Mouse (Mus musculus): Measurements from ENCODE around the gene Cd164. TPM values are rescaled to one million over a fixed set of nuclear protein-coding genes. Genes with fewer than 3 reads are reported as not detected.

Gene Cd164
- polyA plus RNA-seq, 1 experiment from 2014 or later: 196 TPM

DNA sequence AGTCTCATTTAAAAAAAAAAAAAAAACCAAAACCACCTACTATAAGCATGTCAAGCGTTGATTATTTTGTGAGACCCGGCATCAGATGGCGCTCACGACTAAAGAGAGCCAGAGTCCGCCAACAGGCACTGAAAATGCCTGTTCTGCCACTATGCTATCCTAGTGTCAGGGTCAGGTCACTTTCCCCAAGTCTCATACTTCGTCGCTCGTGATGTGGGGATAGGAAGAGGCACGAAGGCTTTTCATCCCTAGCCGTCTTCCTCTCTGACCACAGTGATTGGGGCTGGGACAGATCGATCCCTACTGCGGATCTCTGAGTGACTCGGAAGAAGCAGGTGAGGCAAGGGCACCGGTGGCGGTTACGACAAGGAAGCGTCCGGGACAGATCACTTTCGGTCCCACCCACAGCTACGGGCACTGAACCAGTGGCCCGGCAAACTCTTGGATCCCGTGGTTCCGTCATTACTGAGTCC lies 670 bp upstream of the Cd164 start:
- peak overlapping the region; percentile 97 for H3K27ac ChIP-seq (ENCODE audit: low read length)
- no peaks in the 10 kb centered on the region for H3K27me3 ChIP-seq (ENCODE audit: control insufficient read depth, insufficient read depth, low read length)
- peak; percentile 51 for ATAC-seq (replicated peaks; ENCODE audit: extremely low read depth, insufficient read depth, low FRiP score)
- H3K9ac ChIP-seq (ENCODE audit: low read length): peak overlapping the region; percentile 100
- H3K4me1 ChIP-seq (ENCODE audit: control insufficient read depth, insufficient read depth, low read length): peaks cover 25% of the 10 kb centered on the region
- peak overlapping the region; percentile 93 for H3K4me2 ChIP-seq (ENCODE audit: low read depth, low read length)
- no peaks in the 10 kb centered on the region for H3K9me3 ChIP-seq (replicated peaks; ENCODE audit: control insufficient read depth, low read length)
- under 1% methylated on average over 23 of the region's 23 CpGs for WGBS
- peak overlapping the region; percentile 98 for H3K4me3 ChIP-seq (ENCODE audit: low read length)
- H3K36me3 ChIP-seq (ENCODE audit: control insufficient read depth, insufficient read depth): peaks cover 2% of the 10 kb centered on the region; the same call in 1 of the 2 replicates

DNA sequence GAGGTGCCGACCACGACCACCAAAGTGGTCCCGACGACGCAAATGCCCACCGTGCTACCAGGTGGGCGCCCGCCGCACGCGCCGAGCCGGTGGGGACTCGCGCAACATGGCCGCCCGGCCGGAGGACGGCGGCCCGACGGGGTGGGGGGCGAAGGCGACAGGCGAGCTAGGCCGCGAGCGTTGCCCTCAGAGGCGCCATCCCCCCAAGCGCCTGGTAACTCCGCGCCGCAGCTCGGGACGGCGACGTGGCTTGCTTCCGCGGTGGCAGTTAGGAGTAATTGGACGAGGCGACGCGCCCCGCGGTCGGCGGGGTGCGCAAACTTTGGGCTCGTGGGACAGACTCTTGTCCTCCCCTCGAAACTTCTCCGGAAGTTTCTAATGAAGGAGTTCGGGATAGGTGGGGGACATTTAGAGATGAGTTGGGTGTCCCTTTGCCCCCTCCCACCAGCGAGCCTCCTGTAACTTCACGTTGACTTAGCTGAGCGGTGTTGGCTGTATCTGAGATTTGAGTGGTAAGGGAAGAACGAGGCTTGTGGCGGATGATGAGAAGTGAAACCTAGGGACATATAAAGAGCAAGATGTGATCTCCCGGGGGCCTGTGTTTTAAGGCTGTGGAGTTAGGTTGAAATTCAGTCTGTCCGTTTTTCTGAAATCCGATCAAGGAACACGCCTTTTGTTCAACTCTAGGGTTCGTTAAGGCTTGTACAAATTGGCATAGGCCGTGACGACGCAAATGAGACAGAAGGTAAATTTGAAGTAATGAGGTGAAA lies 611 bp downstream of the Cd164 start:
- H3K36me3 ChIP-seq (ENCODE audit: control insufficient read depth, insufficient read depth): peaks cover 8% of the 10 kb centered on the region; the same call in 1 of the 2 replicates
- peak overlapping the region; percentile 93 for H3K4me2 ChIP-seq (ENCODE audit: low read depth, low read length)
- no peaks in the 10 kb centered on the region for H3K27me3 ChIP-seq (ENCODE audit: control insufficient read depth, insufficient read depth, low read length)
- peak; percentile 37 for ATAC-seq (replicated peaks; ENCODE audit: extremely low read depth, insufficient read depth, low FRiP score)
- H3K27ac ChIP-seq (ENCODE audit: low read length): peak overlapping the region; percentile 97
- WGBS: under 1% methylated on average over 65 of the region's 65 CpGs
- H3K9me3 ChIP-seq (replicated peaks; ENCODE audit: control insufficient read depth, low read length): no peaks in the 10 kb centered on the region
- H3K4me3 ChIP-seq (ENCODE audit: low read length): peak overlapping the region; percentile 98
- H3K4me1 ChIP-seq (ENCODE audit: control insufficient read depth, insufficient read depth, low read length): peaks cover 21% of the 10 kb centered on the region
- peak overlapping the region; percentile 100 for H3K9ac ChIP-seq (ENCODE audit: low read length)

DNA sequence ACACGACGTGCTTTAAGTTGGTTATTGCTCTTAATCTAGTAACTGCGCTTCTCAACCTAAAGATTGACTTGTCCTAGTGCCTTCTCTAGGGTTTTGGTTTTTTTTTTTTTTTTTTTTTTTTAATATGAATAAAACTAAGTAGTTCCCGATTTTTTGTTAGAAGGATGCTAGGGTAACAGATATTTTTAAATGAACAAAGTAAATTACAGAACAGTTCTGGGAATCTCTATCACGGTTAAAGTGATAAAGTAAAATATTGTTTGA lies 1.1 kb downstream of the Cd164 start:
- Histone ChIP-seq H3K36me3 (ENCODE audit: control insufficient read depth, insufficient read depth) (peaks cover 9% of the 10 kb centered on the region; the same call in 1 of the 2 replicates), H3K9ac (ENCODE audit: low read length) (peak overlapping the region; percentile 100), H3K27ac (ENCODE audit: low read length) (peak overlapping the region; percentile 97), H3K4me1 (ENCODE audit: control insufficient read depth, insufficient read depth, low read length) (peaks cover 21% of the 10 kb centered on the region), H3K9me3 (replicated peaks; ENCODE audit: control insufficient read depth, low read length) (no peaks in the 10 kb centered on the region), H3K4me2 (ENCODE audit: low read depth, low read length) (peak overlapping the region; percentile 93), H3K27me3 (ENCODE audit: control insufficient read depth, insufficient read depth, low read length) (no peaks in the 10 kb centered on the region), H3K4me3 (ENCODE audit: low read length) (peak overlapping the region; percentile 98)
- no peak for ATAC-seq (replicated peaks; ENCODE audit: extremely low read depth, insufficient read depth, low FRiP score)
- 2% methylated on average over 5 of the region's 5 CpGs for WGBS

DNA sequence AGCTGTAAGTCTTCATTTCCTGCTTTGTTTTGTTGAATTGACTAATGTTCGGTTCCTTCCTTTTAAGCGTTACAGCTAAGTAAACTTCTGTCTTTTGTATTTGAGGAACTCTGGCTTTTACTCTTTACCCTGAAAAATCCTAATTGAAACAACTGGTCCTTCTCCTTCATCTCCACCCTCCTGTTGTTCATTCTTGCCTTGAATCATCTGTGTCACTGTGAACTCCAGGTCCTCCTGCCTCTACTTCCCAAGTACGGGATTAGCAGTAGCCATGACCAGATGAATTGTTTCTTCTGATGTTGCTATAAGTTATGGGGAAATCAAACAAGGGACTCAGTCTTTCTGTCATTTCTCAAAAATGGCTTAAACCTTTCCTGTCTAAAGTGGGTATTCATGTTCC lies 4.2 kb downstream of the Cd164 start:
- Histone ChIP-seq H3K4me2 (ENCODE audit: low read depth, low read length) (no peak overlapping the region), H3K9me3 (replicated peaks; ENCODE audit: control insufficient read depth, low read length) (no peaks in the 10 kb centered on the region), H3K27me3 (ENCODE audit: control insufficient read depth, insufficient read depth, low read length) (no peaks in the 10 kb centered on the region), H3K4me1 (ENCODE audit: control insufficient read depth, insufficient read depth, low read length) (peaks cover 21% of the 10 kb centered on the region), H3K4me3 (ENCODE audit: low read length) (no peak overlapping the region), H3K36me3 (ENCODE audit: control insufficient read depth, insufficient read depth) (peaks cover 16% of the 10 kb centered on the region), H3K9ac (ENCODE audit: low read length) (no peak overlapping the region), H3K27ac (ENCODE audit: low read length) (no peak overlapping the region)
- ATAC-seq (replicated peaks; ENCODE audit: extremely low read depth, insufficient read depth, low FRiP score): no peak
- WGBS: 80% methylated on average over 3 of the region's 3 CpGs

DNA sequence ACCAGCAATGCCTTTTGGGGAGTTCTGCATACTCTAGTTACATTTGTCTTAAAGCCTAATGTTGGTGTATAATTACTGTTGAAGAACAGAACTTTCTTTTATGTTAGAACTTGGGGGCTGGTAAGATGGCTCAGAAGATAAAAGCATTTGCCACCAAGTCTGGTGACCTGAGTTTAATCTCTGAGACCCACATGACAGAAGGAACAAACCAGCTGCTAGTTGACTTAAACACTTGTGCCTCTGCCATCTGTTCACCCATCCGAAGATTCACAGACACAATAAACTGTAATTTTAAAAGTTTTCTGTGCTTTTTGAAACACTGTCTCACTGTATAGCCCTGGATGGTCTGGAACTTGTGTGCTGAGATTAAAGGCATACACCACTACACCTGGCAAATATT lies 6.5 kb downstream of the Cd164 start:
- Histone ChIP-seq H3K27me3 (ENCODE audit: control insufficient read depth, insufficient read depth, low read length) (no peaks in the 10 kb centered on the region), H3K27ac (ENCODE audit: low read length) (no peak overlapping the region), H3K4me1 (ENCODE audit: control insufficient read depth, insufficient read depth, low read length) (peaks cover 21% of the 10 kb centered on the region), H3K9ac (ENCODE audit: low read length) (no peak overlapping the region), H3K4me2 (ENCODE audit: low read depth, low read length) (no peak overlapping the region), H3K36me3 (ENCODE audit: control insufficient read depth, insufficient read depth) (peaks cover 29% of the 10 kb centered on the region), H3K4me3 (ENCODE audit: low read length) (no peak overlapping the region), H3K9me3 (replicated peaks; ENCODE audit: control insufficient read depth, low read length) (no peaks in the 10 kb centered on the region)
- ATAC-seq (replicated peaks; ENCODE audit: extremely low read depth, insufficient read depth, low FRiP score): no peak
- 75% methylated on average over 1 of the region's 1 CpGs for WGBS

DNA sequence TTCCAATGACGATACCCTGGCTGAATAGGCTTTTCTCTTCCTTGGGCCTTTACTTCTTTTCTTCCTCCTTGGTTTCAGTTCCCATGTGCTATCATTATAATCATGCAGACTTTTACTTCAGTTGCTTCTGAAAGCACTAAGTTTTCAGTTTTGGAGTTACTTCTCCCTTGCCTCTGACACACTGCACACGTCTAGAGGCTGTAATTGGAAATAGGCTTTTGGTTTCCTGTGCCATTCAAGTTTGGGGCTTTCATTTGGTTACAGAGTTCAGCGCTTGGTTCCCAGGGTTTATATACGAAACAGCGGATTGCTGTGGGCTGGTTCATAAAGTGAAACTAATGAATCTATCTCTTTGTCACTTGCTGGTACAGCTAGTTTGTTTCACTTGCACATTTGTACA lies 10.8 kb downstream of the Cd164 start:
- no peak overlapping the region for H3K4me2 ChIP-seq (ENCODE audit: low read depth, low read length)
- H3K4me1 ChIP-seq (ENCODE audit: control insufficient read depth, insufficient read depth, low read length): no peaks in the 10 kb centered on the region
- no peak overlapping the region for H3K9ac ChIP-seq (ENCODE audit: low read length)
- WGBS: 84% methylated on average over 5 of the region's 5 CpGs
- H3K36me3 ChIP-seq (ENCODE audit: control insufficient read depth, insufficient read depth): peaks cover 48% of the 10 kb centered on the region
- H3K4me3 ChIP-seq (ENCODE audit: low read length): no peak overlapping the region
- no peaks in the 10 kb centered on the region for H3K27me3 ChIP-seq (ENCODE audit: control insufficient read depth, insufficient read depth, low read length)
- no peak overlapping the region for H3K27ac ChIP-seq (ENCODE audit: low read length)
- no peak for ATAC-seq (replicated peaks; ENCODE audit: extremely low read depth, insufficient read depth, low FRiP score)
- no peaks in the 10 kb centered on the region for H3K9me3 ChIP-seq (replicated peaks; ENCODE audit: control insufficient read depth, low read length)

DNA sequence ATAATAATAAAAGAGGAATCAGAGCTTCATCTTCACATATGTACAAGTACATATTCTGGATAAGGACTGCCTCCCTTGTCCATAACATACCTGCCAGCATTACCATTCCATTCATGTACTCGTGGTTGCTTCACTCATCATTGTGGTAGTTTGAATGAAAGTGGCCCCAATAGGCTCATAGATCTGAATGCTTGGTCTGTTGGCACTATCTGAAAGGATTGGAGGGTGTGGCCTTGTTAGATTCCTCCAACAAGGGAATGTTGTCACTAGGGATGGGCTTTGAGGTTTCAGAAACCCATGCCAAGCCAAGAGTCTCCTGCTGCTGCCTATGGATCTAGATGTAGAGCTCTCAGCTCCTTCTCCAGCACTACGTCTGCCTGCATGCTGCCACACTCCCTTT lies 16.8 kb downstream of the Cd164 start:
- Histone ChIP-seq H3K4me2 (ENCODE audit: low read depth, low read length) (no peak overlapping the region), H3K9me3 (replicated peaks; ENCODE audit: control insufficient read depth, low read length) (no peaks in the 10 kb centered on the region), H3K4me3 (ENCODE audit: low read length) (no peak overlapping the region), H3K4me1 (ENCODE audit: control insufficient read depth, insufficient read depth, low read length) (no peaks in the 10 kb centered on the region), H3K36me3 (ENCODE audit: control insufficient read depth, insufficient read depth) (peaks cover 43% of the 10 kb centered on the region), H3K9ac (ENCODE audit: low read length) (no peak overlapping the region), H3K27ac (ENCODE audit: low read length) (no peak overlapping the region), H3K27me3 (ENCODE audit: control insufficient read depth, insufficient read depth, low read length) (no peaks in the 10 kb centered on the region)
- 98% methylated on average over 2 of the region's 2 CpGs for WGBS
- ATAC-seq (replicated peaks; ENCODE audit: extremely low read depth, insufficient read depth, low FRiP score): no peak

DNA sequence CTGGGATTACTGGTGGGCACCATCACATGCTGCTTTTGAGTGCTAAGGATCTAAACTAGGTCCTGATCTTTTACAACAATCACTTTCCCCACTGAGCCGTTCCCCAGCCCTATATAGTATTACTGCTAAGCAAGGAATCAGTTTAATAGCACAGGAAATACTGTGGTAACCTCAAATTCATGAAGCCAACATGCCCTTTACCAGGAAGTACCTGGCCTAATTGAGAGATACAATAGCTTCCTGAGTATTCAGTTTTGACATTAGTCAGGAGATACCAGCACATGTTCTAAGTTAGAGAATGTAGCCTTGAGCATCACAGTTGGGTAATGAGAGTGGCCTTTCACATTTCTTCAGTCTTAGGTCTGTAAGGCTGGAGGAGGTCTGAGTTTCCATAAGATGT lies 17.5 kb downstream of the Cd164 start:
- Histone ChIP-seq H3K4me3 (ENCODE audit: low read length) (no peak overlapping the region), H3K4me1 (ENCODE audit: control insufficient read depth, insufficient read depth, low read length) (no peaks in the 10 kb centered on the region), H3K27ac (ENCODE audit: low read length) (no peak overlapping the region), H3K4me2 (ENCODE audit: low read depth, low read length) (no peak overlapping the region), H3K36me3 (ENCODE audit: control insufficient read depth, insufficient read depth) (peaks cover 39% of the 10 kb centered on the region), H3K27me3 (ENCODE audit: control insufficient read depth, insufficient read depth, low read length) (no peaks in the 10 kb centered on the region), H3K9me3 (replicated peaks; ENCODE audit: control insufficient read depth, low read length) (no peaks in the 10 kb centered on the region), H3K9ac (ENCODE audit: low read length) (no peak overlapping the region)
- 93% methylated on average over 1 of the region's 1 CpGs for WGBS
- no peak for ATAC-seq (replicated peaks; ENCODE audit: extremely low read depth, insufficient read depth, low FRiP score)

DNA sequence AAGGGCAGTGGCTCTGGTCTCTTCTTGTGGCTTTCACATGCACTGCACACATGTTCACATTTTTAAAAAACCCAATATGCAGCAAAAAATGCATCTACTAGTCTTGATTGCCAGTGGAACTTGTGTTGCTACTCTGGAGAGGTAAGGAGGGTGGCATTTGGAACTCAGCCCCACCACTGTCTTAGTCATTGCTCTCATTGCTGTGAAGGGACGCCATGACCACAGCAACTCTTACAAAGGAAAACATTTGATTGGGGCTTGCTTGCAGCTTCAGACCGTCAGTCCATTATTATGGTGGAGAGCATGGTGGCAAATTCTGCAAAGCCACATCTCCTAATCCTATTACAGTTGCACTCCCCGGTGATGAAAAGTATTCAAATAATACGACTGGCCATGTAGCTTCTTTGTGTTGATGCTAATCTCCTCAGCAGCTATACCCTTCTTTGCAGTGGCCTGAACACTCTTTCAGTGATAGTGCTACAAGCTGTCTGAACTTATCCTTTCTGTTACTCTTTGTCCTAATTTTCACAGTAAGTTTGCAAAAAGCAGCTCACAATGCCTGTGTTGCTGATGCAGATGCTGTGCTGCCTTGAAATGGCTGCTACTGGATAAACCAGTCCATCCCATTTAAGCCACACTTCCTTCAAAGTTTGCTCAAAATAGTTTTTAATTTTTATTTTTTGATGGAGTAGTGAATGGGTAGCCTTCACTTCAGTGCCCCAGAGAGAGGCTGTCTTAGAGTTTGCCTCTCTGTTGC lies 18.2 kb downstream of the Cd164 start:
- ATAC-seq (replicated peaks; ENCODE audit: extremely low read depth, insufficient read depth, low FRiP score): no peak
- H3K27me3 ChIP-seq (ENCODE audit: control insufficient read depth, insufficient read depth, low read length): no peaks in the 10 kb centered on the region
- H3K9me3 ChIP-seq (replicated peaks; ENCODE audit: control insufficient read depth, low read length): no peaks in the 10 kb centered on the region
- H3K4me3 ChIP-seq (ENCODE audit: low read length): no peak overlapping the region
- no peaks in the 10 kb centered on the region for H3K4me1 ChIP-seq (ENCODE audit: control insufficient read depth, insufficient read depth, low read length)
- no peak overlapping the region for H3K4me2 ChIP-seq (ENCODE audit: low read depth, low read length)
- H3K9ac ChIP-seq (ENCODE audit: low read length): no peak overlapping the region
- 97% methylated on average over 4 of the region's 4 CpGs for WGBS
- peaks cover 37% of the 10 kb centered on the region for H3K36me3 ChIP-seq (ENCODE audit: control insufficient read depth, insufficient read depth)
- no peak overlapping the region for H3K27ac ChIP-seq (ENCODE audit: low read length)
